Mouse (Mus musculus) 3134 (cell line): Measurements from ENCODE around the gene Akirin2.
"Not testable (repeated sequence)": the region's sequence is repeated elsewhere in the genome, so short reads cannot be mapped to it uniquely, and the experiment has no call there.

Experiments
- DNase-seq: peaks from one replicate; pipeline ENCODE4 v3.0.0-alpha.2; 2011; ENCODE audit warnings: low spot score; ENCODE audit not compliant: insufficient read length; ENCODE audit errors: extremely low read depth

Akirin2 gene

DNA sequence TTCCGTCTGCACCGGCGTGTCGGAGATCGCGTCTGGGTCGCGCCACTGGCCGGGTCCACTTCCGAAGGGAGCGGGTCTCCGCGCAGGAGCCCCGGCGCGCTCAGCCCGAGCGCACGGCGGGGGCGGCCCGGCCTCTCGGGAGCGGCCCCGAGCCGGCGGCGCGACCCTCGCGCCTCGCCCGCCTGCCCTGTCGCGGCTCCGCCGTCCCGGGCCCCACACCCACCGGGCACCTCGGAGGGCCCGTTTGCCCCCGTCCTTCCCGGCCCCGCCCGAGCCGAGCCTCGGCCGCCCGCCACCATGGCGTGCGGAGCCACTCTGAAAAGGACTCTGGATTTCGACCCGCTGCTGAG, at the start of gene Akirin2:
Akirin2 (plus strand) TSS at position 190 of the 350 bp plus-strand sequence.
- no peak for DNase-seq

DNA sequence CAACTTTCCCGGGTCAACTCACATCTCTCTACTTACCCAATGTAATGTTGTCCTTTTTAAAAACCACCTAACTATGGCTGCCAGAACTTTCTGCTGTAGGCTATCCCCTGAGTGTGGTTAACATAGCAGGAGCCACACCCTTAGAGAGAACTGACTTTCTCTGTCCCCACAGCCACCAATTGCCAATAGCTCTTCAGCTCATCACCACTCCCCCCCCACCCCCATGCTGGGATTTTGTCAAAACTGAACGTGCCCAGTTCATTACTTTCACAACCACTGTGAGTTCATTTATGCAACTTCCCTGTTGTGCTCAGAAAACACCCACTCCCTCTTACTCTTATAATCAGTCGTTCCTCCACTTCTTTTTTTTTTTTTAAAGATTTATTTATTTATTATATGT, 40.4 kb upstream of the Akirin2 start:
- DNase-seq = no peak

DNA sequence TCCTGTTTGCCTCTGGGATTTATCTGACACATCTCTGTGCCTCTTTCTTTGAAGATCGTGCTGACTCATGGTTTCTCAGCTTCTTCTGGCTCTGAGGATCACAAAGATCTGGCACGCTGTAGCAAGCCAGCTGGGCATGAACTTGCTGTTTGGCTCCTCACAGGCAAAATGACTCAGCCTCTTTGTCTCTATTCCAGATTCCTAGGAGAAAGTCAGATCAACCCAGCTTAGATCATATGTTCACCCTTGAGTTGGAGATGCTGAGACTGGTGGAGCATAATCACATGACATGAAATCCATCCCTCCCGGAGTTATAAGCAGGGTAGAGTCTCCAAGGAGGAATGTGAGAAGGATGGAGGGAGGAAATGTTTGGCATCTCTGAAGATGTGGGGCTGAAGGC, 27.9 kb upstream of the Akirin2 start:
- DNase-seq = peak; percentile 81

DNA sequence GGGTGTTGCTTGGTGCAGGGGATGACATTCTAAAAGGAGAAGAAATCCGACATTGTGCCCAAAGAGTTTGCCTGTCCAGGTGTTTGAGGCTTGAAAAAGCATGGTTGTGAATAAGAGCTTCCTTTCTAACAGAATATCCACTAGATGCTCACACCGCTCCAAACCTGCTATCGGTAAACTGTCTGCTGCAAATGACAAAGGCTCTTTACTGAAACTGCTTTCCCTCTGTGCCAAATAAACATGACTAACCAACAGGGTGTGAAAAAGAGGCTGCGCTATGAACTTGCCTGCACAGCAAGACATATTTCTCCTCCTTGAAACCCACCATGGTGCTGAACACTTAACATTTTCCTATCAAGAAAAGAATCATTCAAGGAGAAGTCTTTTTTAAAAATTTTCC, 27.2 kb upstream of the Akirin2 start:
- DNase-seq = no peak

DNA sequence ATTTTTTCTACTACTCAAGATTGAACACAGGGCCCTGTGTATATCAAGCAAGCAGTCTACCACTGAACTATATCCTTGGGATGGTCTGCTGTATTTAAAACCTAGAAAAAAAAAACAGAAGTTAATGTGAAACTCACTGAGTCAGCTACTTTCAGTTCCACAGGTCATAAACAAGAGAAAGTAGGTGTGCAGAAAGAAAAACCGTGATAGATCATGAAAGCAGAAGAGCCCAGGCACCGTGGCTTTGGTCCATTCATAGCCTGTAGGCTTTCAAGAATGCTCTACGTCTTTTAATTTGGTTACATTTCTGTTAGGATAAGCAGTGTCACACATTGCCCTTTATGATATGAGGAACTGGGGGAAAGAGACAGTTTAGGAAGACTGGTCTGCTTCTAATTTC, 24.0 kb upstream of the Akirin2 start:
- no peak for DNase-seq

DNA sequence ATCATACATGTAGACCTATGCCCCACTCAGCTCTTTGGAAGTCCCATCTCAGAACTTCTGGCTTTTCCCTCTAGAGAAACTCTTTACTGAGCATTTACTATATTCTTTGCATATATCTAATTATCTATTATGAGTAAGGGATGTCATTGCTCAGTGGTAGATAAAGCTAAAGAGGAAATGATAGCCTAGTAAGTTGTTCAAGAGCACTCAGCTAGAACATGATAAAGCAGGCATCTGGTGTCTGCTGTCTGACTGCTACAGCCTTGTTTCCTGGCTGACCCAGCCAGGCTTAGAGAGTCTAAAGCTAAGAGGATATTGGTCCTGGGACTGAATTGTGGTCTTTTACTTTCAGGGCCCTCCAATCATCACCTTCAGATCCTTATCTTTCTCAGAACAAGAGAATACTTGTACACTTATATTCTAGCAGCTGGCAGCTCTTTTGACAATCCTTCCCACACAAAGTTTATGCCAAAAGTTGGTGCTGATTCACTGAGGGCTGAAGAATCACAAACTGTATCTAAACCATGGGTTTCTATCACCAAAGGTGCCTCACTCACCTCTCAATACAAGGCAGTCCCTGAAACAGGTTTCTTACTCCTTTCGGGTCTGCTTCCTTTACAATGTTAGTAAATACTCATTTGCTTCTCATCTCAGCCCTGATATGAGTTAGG, 22.2 kb upstream of the Akirin2 start:
- DNase-seq = no peak

DNA sequence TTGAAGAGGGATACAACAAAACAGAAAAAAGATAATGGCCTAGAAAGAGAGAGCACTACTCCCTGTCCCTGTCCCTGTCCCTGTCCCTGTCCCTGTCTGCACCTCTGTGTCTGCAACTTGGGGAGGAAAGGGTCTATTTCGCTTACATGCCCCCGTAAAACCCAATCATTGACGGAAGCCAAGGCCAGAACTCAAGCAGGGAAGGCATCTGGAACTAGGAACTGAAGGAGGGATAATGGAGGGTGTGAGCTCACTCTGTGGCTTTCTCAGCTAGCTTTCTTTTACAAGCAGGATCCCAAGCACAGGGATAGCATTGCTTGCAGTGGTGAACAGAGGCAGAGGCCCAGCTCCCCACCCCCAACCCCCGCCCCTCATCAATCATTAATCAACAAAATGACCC, 21.4 kb upstream of the Akirin2 start:
- DNase-seq = no peak

DNA sequence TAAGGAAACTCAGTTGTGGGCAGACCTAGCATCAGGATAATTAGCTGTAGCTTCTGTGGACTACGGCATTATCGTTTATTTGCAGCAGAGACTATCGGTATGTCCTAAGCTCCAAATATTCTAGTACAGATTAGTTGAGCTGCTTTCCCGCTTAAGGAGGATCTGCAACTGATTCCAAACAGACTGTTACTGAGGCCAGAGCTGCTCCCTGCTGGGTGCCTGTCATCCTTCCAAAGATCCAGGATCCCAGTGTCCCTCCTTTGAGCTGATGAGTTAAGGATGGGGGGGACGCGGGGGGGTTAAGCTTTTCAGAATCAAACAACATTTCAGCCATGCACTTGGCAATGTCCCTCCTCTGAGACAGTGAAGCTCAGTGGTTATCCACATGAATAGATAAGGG, 20.8 kb upstream of the Akirin2 start:
- no peak for DNase-seq

DNA sequence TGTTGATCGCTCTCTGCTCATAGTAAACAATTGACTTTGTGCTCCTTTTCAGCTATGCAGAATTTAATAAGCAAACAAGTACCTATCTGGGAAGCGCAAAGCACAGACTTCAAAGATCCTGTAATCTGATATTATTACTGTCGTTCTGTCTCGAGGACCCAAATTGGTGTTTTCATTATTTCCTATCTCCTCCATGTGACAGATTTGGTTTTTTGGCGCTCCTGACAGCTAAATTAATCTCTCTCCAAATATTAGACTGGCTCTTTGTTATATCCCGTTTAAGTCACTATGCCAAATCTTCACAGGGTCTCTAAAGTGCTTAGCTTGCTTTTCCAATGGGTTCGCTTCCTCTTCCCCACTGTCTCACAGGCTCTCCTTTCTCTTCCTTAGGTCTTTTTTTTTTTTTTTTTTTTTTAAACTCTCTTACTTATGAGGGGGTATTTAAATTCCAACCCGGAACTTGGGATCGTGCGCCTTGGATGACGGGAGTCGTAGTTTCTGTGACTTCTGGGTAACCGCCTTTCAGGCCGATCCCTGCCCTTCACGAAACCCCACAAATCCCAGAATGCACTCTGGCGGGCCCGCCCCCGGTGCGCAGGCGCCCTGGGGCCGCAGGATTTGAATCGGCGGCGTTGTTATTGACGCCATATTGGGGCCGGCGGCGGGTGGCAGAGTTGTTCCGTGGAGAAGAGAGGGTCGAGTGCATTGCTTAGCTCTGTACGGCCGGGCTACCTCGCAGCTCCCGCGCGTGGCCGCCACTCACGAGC, 573 bp upstream of the Akirin2 start:
- DNase-seq = peak; percentile 99

DNA sequence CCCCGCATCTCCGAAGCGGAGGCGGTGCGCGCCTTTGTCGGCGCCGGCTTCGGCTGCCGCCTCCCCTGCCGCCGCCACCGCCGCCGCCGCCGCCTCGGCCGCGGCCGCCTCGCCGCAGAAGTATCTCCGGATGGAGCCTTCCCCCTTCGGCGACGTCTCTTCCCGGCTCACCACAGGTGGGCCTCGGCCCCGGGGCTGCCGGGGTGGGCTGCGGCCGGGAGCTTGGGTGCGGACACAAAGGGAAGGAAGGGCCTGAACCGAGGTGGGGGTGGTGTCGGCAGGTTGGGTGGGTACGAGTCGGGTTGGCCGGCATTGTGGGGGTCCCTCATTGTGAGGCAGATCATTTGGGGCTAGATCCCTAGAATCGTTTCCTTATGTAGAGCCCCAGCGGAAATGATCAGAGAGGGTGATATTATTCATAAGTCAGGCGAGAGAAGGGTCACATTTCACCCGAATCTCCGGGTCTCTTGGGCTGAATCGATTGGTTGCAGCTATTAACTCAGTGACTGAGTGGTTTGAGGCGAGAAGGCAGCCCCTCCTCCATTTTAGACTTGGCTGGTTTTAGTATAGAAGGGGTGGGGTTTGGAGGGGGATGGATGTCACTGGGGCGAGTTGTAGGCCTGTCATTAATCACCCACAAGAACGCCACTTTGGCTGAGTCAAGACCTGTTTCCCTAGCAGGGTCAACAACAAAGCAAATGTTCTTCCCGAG, 517 bp downstream of the Akirin2 start:
- DNase-seq = peak; percentile 78

DNA sequence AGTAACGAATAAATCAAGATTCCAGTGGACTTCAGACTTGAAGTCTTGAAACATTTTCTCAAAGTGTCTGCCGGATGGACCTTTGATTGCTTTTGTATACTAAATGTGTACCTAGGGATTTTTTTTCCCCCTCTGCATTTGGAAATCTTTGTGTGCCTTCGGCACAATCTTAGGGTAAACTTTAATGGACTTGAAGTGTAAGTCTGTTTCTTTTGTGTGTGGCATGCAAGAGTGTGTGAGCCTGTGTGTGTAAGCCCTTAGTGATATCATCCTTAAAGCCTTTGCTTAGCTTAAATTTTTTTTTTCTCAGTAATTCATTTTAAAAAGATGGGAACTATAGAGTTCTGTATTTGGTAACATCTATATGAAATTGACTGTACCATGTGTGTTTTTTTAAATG, 1.2 kb downstream of the Akirin2 start:
- no peak for DNase-seq

DNA sequence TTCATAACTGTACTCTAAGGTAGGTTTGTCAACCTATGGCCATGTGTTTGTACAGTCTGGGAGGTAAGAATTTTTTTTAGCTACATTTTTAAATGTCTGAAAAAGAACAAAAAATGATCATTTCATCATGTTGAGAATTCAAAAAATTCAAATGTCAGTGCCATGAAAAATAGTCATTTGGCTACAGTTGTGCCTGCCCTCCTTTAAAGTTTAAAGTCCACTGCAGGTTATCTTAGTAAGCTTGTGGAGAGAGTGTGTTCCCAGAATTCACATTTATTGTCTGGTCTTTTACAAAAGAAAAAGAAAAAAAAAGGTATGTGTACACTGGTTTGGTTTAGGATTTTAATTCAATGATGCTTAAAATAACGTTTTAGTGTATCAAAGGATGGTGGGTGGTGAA, 3.9 kb downstream of the Akirin2 start:
- DNase-seq = no peak

DNA sequence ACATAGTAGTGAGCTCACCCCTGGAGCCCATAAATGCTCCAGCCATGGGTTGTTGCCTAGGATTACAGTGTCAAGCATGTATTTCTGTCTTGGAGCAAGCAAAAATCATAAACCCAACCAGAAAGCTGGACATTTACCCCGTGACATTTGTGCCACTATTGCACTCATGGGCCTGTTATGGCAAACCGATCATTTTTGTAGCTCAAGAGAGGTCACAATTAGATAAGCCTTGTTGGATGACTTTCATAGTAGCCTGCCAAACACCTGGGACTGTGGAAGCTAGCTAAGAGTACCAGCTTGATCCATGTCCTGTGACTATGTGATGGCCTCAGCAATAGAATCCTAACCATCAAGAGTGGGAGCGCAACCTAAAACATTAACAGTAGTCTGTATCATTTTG, 4.9 kb downstream of the Akirin2 start:
- no peak for DNase-seq

DNA sequence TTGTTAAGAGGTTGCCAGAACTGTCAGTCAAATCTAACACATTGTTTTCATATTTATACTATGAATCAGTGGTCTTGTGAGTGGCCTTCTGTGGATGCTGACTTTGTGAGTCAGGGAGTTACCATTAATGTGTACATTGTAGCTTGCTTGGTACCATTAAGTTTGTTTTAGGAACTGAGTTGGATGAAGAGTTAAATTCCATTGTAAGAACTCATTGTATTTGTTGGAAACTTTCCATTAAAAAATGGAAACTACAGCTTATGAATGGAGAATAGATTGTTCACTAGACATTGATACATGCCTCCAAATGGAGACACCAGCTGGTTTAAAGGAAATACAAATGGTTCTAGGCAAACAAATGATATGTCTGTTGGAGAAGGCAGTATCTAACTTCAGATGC, 5.4 kb downstream of the Akirin2 start:
- DNase-seq = peak; percentile 61

DNA sequence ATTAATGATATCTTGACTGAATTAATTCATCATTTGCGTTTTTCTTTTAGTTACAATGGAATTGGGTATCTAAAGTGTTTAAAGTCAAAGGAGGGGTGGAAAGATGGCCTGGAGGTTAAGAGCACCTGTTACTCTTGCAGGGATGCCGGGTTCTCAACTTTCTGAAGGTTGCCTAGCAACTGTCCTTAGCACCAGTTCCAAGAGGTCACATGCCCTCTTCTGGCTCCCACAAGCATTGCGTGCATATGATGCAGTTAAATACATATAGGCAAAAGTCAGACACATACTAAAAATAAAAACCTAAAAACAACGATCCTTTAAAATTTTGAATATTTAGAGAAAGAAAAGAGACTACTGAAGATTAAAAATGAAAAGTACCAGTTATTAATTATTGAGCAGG, 10.2 kb downstream of the Akirin2 start:
- no peak for DNase-seq

DNA sequence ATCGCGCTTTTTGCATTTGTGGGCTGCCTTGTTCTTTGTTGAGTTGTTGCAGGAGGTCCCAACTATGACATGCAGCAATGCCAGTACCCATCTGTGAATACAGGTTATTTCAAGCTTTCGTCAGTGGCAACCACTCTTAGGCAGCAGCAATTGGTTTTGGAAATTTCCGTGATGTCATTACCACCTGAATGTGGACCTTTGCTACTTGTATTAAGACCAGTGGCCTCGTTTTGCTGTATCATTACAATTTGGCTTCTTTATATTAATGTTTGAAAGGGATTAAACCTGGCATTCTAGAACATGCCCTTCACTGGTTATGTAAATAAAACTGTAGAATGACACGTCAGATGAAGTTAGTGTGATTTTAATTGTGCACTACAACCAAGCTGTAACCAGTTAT, 15.5 kb downstream of the Akirin2 start:
- no peak for DNase-seq

DNA sequence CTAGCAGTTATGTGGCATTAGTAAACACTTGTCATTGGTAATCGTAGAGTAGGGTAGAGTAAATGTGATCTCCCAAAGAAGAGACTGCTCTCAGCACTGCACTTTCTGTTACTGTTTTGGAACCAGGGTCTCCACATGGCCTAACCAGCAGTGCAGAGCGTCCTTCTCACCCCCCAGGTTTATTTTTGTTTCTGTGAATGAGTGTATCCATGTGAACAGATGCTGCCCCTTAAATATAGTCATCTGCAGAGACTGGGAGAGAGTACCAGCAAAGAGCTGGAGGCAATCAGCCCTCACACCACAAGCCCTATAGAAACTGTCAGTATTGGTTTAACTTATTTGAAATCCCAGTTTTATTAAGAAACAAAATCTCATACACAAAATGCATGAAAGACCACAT, 22.1 kb downstream of the Akirin2 start:
- DNase-seq = no peak

DNA sequence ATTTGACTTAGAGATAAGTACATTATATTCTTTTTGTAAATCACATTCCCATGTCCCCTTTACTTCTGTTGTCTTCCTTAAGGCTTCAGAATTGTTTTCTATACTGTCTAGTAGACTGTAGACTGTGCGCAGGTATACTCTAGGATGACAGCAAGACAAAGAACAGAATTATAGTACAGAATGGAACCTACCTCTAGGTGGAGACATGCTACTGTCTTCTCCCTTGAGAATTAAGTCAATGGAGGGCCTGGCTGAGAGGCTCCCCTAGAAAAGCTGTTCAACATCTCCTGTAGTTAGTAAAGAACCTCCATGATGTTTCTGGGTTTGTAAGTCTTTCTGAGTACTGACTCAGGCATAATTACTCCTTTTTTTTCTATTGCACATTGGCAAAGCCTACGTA, 26.3 kb downstream of the Akirin2 start:
- DNase-seq = no peak

DNA sequence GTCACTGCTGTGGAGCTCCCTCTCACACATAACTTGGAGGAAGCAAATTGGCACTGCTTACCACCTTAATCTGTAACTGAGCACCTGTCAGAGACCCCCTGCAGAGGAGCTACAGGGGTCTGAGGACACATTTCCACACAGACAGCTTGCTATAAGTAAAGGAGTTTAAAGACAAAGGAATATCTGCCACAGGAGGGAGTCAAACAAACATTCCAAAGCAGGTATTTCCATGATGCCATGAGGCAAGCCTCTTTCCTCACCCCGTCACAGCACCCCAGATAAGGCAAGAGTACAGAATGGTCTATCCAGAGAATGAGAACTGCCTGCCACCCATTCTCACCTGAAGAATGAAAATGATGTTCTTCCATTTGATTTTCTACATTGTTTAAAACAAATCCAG, 28.5 kb downstream of the Akirin2 start:
- no peak for DNase-seq

DNA sequence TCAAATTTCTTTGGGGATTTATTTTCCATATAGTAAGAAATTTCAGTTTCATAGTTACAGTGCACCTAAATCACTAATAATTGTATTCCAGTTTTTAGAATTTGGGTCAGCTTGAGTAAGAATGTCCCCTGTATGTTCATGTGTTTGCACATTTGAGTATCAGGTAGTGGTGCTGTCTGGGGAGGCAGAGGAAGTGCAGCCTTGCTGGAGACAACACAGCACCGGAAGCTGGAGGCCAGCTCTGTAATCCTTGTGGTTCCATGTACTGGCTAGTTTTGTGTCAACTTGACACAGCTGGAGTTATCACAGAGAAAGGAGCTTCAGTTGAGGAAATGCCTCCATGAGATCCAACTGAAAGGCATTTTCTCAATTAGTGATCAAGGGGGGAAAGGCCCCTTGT, 30.8 kb downstream of the Akirin2 start:
- DNase-seq = not testable (repeated sequence)

DNA sequence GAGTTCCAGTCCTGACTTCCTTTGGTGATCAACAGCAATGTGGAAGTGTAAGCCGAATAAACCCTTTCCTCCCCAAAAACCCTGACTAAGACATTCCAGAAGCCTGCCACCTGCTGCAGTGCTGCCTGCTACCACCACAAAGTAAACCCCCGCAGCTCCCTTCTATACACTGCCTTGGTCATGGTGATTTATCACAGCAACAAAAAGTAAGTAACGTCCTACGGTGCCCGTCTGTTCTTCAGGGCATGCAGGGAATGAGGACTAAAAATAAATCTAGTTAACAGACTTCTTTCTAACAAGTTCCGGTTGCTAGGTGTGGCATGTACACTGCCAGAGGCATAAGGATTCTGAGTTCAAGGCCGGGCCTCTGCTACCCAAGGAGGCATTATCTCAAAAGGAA, 31.3 kb downstream of the Akirin2 start:
- no peak for DNase-seq

DNA sequence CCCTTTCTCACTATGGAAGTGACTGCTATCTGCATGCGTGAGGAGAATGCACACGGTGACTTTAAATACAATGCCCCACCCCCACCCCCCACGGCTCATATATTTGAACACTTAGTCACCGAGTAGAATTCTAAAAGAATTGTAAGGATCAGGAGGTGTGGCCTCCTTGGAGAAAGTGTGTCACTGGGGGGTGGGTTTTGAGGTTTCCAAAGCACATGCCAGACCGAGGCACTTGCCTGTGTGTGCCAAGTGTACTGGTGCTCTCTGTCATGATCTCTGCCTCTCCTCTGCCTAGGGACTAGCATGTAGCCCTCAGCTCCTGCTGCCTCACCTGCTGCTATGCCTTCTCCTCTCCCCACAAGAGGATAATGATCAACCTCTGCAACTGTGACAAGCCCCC, 31.7 kb downstream of the Akirin2 start:
- DNase-seq = peak; percentile 65
